Mouse (Mus musculus): ENCODE data around the gene Abhd14a. TPM values are rescaled to one million over a fixed set of nuclear protein-coding genes. Genes with fewer than 3 reads are reported as not detected.

Gene Abhd14a
- total RNA-seq, 1 experiment from 2014 or later, result not detected

- ATAC-seq (replicated peaks; ENCODE audit: insufficient number of reproducible peaks, low FRiP score, low TSS enrichment, poor library complexity, severe bottlenecking), result no peak
Observed at GRCm38 (mm10) chr9:106471892-106472291, 24.4 kb upstream of the Abhd14a start.

DNA sequence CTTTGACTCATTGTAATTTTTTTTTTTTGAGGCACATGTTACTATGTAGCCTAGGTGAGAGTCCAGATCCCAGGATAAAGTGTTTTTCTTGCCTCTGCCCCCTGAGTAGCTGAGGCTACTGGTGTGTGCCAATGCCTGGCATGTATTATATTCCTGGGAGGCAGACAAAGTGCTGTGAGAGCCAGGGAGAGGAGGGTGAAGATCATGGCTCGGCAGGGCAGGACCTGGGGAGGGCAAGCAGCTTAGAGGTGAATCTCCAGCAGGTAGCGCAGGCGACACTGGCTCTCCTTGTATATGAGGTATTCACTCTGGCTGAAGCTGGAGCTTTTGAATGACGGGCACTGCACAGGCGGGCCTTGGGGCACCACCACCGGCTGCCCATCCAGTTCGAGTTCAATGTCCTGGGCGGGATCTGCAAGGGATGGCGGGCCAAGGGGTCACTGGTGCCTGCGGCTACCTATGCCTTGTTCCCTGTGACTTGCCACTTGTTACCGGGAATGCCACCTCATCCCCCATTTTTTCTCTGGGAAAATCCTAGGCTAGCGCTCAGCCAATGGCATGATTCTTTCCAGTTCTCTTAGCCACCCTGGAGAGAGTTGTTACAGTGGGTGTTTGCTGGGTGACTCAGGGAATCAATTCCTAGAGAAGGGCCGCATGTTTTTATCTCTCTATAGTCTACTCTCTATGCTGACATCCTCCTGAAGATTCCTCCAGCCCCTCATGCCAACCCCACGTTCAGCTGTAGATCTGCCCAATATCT is 23.7 kb upstream of the Abhd14a start:
- ATAC-seq (replicated peaks; ENCODE audit: insufficient number of reproducible peaks, low FRiP score, low TSS enrichment, poor library complexity, severe bottlenecking), result no peak

DNA sequence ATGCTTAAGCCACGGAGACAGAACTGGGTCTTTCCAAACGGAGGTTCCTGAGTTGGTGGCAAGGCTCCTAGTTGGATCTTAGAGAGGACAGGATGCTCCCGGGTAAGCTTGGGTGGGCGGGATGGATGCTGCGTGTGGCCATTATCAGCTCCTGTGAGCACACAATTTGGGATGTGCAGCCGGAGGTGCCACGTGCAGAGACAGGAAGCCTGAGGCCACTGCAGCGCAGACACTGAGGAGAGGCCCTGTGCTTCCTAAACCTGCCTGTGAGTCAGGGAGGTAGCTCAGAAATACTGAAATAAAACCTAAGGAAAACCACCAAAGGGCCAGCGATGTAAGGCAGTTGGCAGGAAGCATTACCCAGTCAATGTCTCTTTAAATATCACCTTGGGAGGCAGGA is 22.3 kb upstream of the Abhd14a start:
- ATAC-seq (replicated peaks; ENCODE audit: insufficient number of reproducible peaks, low FRiP score, low TSS enrichment, poor library complexity, severe bottlenecking), result no peak

GRCm38 (mm10) chr9:106469317-106469716 is 21.8 kb upstream of the Abhd14a start:
- no peak for ATAC-seq (replicated peaks; ENCODE audit: insufficient number of reproducible peaks, low FRiP score, low TSS enrichment, poor library complexity, severe bottlenecking)

DNA sequence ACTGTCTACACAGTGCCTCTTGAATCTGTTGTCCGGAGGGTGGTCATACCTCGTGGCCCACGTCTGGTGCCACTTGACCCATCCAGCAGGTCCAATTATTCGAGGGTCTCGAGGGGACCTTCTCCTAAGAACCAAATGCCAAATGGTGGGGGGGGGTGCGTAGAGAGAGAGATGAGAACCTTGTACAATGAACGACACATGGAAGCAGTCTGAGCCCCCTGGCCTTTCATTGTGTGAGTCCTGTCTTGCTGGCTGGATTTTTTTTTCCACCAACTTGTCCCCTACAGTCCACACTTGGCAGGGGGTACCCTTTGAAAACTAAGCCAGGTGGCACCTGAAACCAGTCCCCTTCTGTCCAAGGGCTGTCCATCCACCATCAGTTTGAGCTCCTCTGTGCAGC is 20.3 kb upstream of the Abhd14a start:
- no peak for ATAC-seq (replicated peaks; ENCODE audit: insufficient number of reproducible peaks, low FRiP score, low TSS enrichment, poor library complexity, severe bottlenecking)

- no peak for ATAC-seq (replicated peaks; ENCODE audit: insufficient number of reproducible peaks, low FRiP score, low TSS enrichment, poor library complexity, severe bottlenecking)
Observed at GRCm38 (mm10) chr9:106466721-106467120, 19.2 kb upstream of the Abhd14a start.

DNA sequence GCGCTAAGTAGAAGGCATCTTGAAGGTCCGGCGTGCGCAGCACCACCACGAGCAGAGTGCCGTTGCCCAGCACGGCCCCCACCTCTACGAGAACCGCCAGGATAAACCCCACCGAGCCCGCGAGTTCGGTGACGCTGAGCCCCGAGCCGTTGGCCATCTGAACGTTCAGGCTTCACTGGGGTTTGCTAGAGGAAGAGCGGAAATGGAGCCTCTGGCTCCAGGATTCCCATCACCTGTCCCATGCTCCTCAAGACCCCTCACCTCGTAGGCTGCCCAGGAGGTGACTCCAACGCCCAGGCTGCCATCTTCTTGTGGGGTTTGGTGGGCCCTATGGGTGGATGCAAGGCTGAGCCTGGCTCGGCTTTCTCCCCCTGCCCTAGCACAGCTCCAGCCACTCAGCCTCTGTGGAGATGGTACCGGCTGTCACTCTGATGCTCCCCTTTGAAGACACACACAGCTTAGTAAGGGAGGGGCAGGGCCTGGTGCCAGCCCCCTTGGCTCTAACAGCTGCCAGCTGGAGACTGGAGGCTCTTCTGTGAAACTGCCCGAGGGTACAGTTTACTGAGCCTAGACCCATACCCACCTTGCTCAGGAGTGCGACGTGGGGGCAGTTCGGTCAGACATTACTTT is 18.2 kb upstream of the Abhd14a start, which contains the start of gene Gpr62:
Gene Gpr62 (minus strand): TSS at position 368 of the 630 bp plus-strand sequence.
- no peak for ATAC-seq (replicated peaks; ENCODE audit: insufficient number of reproducible peaks, low FRiP score, low TSS enrichment, poor library complexity, severe bottlenecking)

DNA sequence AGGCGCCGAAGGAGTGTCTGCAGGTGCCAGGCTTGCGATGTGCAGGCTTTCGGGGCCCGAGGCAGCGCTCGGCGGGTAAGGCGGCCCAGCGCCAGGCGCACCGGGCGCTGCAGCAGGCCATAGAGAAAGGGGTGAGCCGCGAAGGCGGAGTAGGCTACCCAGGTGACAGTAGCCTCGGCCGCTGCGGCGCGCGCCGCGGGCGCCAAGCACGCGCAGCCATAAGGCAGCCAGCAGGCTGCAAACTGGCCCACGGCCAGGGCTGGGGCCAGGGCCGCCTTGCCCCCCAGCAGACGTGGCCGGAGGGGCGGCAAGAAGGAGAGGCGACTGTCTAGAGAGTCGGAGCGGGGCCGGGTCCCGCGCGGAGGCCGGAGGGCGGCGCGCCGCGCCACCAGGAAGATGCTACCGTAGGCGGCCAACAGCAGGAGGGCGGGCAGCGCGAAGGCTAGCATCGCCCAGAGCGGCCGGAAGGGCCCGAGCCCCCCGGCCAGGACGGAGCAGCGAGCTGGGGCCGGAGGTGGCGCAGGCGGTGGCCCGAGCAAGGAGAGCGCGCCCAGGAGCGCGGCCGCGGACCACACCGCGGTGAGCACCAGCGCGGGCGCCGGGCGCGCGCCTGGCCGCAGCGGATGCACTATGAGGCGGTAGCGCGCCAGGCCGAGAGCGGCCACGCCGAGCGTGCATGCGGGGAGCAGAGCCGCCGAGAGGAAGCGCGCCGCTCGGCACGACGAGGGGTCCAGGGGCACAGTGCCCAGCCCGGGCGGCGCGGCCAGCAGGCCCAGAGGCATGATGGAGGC is 17.5 kb upstream of the Abhd14a start:
- ATAC-seq (replicated peaks; ENCODE audit: insufficient number of reproducible peaks, low FRiP score, low TSS enrichment, poor library complexity, severe bottlenecking), result no peak

GRCm38 (mm10) chr9:106463122-106464063 is 15.9 kb upstream of the Abhd14a start:
- no peak for ATAC-seq (replicated peaks; ENCODE audit: insufficient number of reproducible peaks, low FRiP score, low TSS enrichment, poor library complexity, severe bottlenecking)

DNA sequence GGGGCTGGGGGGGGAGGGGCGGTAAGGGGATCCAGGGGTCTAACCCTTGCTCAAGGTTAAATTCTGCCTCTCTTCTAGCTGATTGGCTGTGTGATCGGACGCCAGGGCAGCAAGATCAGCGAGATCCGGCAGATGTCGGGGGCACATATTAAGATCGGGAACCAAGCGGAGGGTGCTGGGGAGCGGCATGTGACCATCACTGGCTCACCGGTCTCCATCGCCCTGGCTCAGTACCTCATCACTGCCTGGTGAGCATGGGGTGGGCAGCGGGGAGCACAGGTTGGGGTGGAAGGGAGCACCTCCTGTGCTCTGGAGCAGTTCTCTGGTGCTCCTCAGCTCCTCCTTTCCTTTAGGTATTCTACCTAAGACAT is 14.9 kb upstream of the Abhd14a start:
- ATAC-seq (replicated peaks; ENCODE audit: insufficient number of reproducible peaks, low FRiP score, low TSS enrichment, poor library complexity, severe bottlenecking), result no peak

- no peak for ATAC-seq (replicated peaks; ENCODE audit: insufficient number of reproducible peaks, low FRiP score, low TSS enrichment, poor library complexity, severe bottlenecking)
Observed at GRCm38 (mm10) chr9:106461641-106462429, 14.4 kb upstream of the Abhd14a start.

GRCm38 (mm10) chr9:106461026-106461415 is 13.5 kb upstream of the Abhd14a start:
- no peak for ATAC-seq (replicated peaks; ENCODE audit: insufficient number of reproducible peaks, low FRiP score, low TSS enrichment, poor library complexity, severe bottlenecking)

DNA sequence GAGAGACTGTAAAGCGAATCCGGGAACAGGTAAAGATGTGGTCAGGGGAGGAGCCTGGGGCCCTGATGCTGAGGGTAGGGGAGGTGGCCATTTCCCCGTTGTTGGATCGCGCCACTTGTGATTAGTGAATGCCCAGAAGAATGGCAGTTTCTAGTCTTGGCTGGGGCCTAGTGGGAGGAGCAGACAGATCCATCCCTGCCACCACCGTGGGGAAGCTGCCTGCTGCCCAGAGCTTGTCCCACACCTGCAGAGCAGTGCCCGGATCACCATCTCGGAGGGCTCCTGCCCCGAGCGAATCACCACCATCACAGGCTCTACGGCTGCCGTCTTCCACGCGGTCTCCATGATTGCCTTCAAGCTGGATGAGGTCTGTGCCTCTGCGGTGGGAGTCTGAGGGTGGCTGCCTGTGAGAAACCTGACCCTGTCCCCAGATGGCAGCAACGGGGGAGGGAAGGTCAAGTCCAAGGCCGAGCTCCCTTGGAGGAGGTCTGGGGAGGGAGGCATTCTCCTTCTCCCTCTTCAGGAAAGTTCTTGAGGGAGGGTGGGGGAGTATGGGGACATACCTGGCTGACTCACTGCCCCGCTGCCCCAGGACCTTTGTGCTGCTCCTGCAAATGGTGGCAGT is 13.0 kb upstream of the Abhd14a start:
- no peak for ATAC-seq (replicated peaks; ENCODE audit: insufficient number of reproducible peaks, low FRiP score, low TSS enrichment, poor library complexity, severe bottlenecking)

- no peak for ATAC-seq (replicated peaks; ENCODE audit: insufficient number of reproducible peaks, low FRiP score, low TSS enrichment, poor library complexity, severe bottlenecking)
Observed at GRCm38 (mm10) chr9:106459946-106460345, 12.5 kb upstream of the Abhd14a start.

DNA sequence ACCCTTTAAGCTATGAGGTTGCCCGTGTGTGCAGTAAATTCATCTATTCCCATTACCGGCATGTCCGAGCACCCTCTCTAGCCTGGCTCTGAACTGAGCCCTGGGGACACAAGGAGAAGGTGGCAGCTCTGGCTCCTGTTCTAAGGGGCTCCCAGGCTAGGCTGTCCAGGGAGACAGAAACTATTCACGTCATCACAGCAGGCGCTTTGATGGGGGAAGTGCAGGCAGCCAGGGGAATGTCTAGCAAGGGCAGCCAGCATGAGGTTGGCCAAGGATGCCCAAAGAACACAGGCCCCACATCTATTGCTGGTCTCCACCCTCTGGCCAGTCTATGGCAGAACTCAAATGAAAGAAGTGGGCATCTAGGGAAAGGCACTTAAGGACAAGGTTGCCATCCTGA is 10.4 kb upstream of the Abhd14a start:
- ATAC-seq (replicated peaks; ENCODE audit: insufficient number of reproducible peaks, low FRiP score, low TSS enrichment, poor library complexity, severe bottlenecking), result no peak

- ATAC-seq (replicated peaks; ENCODE audit: insufficient number of reproducible peaks, low FRiP score, low TSS enrichment, poor library complexity, severe bottlenecking), result no peak
Observed at GRCm38 (mm10) chr9:106457163-106457559, 9.7 kb upstream of the Abhd14a start.

GRCm38 (mm10) chr9:106456325-106457162 is 9.1 kb upstream of the Abhd14a start:
- no peak for ATAC-seq (replicated peaks; ENCODE audit: insufficient number of reproducible peaks, low FRiP score, low TSS enrichment, poor library complexity, severe bottlenecking)

Data from monocyte, adult 5-6 weeks (primary cell).